Mouse (Mus musculus): ENCODE data around the gene Fam155a. TPM values are rescaled to one million over a fixed set of nuclear protein-coding genes. Genes with fewer than 3 reads are reported as not detected.

Fam155a gene
- polyA plus RNA-seq, 1 experiment from 2014 or later, result 7.1 TPM

- Histone ChIP-seq H3K4me2 (replicated peaks; ENCODE audit: low read depth, low read length) (no peak overlapping the region), H3K36me3 (ENCODE audit: control insufficient read depth, insufficient read depth, low read length) (no peaks in the 10 kb centered on the region), H3K27ac (ENCODE audit: low read depth, low read length) (no peak overlapping the region), H3K9me3 (ENCODE audit: control insufficient read depth, low read length) (no peaks in the 10 kb centered on the region), H3K4me3 (ENCODE audit: low read depth, low read length) (no peak overlapping the region), H3K4me1 (replicated peaks; ENCODE audit: control insufficient read depth, insufficient read depth, low read length) (no peaks in the 10 kb centered on the region), H3K9ac (ENCODE audit: low read depth, low read length) (no peak overlapping the region), H3K27me3 (ENCODE audit: control insufficient read depth, insufficient read depth, low read length) (no peaks in the 10 kb centered on the region)
- no peak for ATAC-seq (ENCODE audit: low FRiP score)
- no peak for DNase-seq (ENCODE audit: low spot score)
- WGBS, result 77% methylated on average over 3 of the region's 3 CpGs
Measured at GRCm38 (mm10) chr8:9200099-9200498, 570.9 kb downstream of the Fam155a start.

- H3K4me3 ChIP-seq (ENCODE audit: low read depth, low read length), result no peak overlapping the region
- H3K36me3 ChIP-seq (ENCODE audit: control insufficient read depth, insufficient read depth, low read length), result no peaks in the 10 kb centered on the region
- no peak overlapping the region for H3K27ac ChIP-seq (ENCODE audit: low read depth, low read length)
- WGBS, result 86% methylated on average over 3 of the region's 3 CpGs
- no peak overlapping the region for H3K9ac ChIP-seq (ENCODE audit: low read depth, low read length)
- H3K4me2 ChIP-seq (replicated peaks; ENCODE audit: low read depth, low read length), result no peak overlapping the region
- no peak for DNase-seq (ENCODE audit: low spot score)
- H3K27me3 ChIP-seq (ENCODE audit: control insufficient read depth, insufficient read depth, low read length), result no peaks in the 10 kb centered on the region
- H3K9me3 ChIP-seq (ENCODE audit: control insufficient read depth, low read length), result no peaks in the 10 kb centered on the region
- ATAC-seq (ENCODE audit: low FRiP score), result no peak
- no peaks in the 10 kb centered on the region for H3K4me1 ChIP-seq (replicated peaks; ENCODE audit: control insufficient read depth, insufficient read depth, low read length)
Measured at GRCm38 (mm10) chr8:9191682-9192081, 579.3 kb downstream of the Fam155a start.

GRCm38 (mm10) chr8:9188616-9189015 is 582.3 kb downstream of the Fam155a start:
- H3K36me3 ChIP-seq (ENCODE audit: control insufficient read depth, insufficient read depth, low read length), result no peaks in the 10 kb centered on the region
- H3K4me2 ChIP-seq (replicated peaks; ENCODE audit: low read depth, low read length), result no peak overlapping the region
- H3K27me3 ChIP-seq (ENCODE audit: control insufficient read depth, insufficient read depth, low read length), result no peaks in the 10 kb centered on the region
- no peaks in the 10 kb centered on the region for H3K4me1 ChIP-seq (replicated peaks; ENCODE audit: control insufficient read depth, insufficient read depth, low read length)
- WGBS, result 46% methylated on average over 4 of the region's 4 CpGs
- H3K9ac ChIP-seq (ENCODE audit: low read depth, low read length), result no peak overlapping the region
- H3K27ac ChIP-seq (ENCODE audit: low read depth, low read length), result no peak overlapping the region
- no peak for ATAC-seq (ENCODE audit: low FRiP score)
- H3K4me3 ChIP-seq (ENCODE audit: low read depth, low read length), result no peak overlapping the region
- H3K9me3 ChIP-seq (ENCODE audit: control insufficient read depth, low read length), result no peaks in the 10 kb centered on the region
- DNase-seq (ENCODE audit: low spot score), result peak; percentile 25

GRCm38 (mm10) chr8:9185200-9185599 is 585.8 kb downstream of the Fam155a start:
- Histone ChIP-seq H3K36me3 (ENCODE audit: control insufficient read depth, insufficient read depth, low read length) (no peaks in the 10 kb centered on the region), H3K27ac (ENCODE audit: low read depth, low read length) (no peak overlapping the region), H3K4me2 (replicated peaks; ENCODE audit: low read depth, low read length) (no peak overlapping the region), H3K9ac (ENCODE audit: low read depth, low read length) (no peak overlapping the region), H3K4me3 (ENCODE audit: low read depth, low read length) (no peak overlapping the region), H3K27me3 (ENCODE audit: control insufficient read depth, insufficient read depth, low read length) (no peaks in the 10 kb centered on the region), H3K4me1 (replicated peaks; ENCODE audit: control insufficient read depth, insufficient read depth, low read length) (no peaks in the 10 kb centered on the region), H3K9me3 (ENCODE audit: control insufficient read depth, low read length) (no peaks in the 10 kb centered on the region)
- 59% methylated on average over 2 of the region's 2 CpGs for WGBS
- no peak for DNase-seq (ENCODE audit: low spot score)
- ATAC-seq (ENCODE audit: low FRiP score), result no peak

- 82% methylated on average over 7 of the region's 7 CpGs for WGBS
- H3K4me1 ChIP-seq (replicated peaks; ENCODE audit: control insufficient read depth, insufficient read depth, low read length), result no peaks in the 10 kb centered on the region
- ATAC-seq (ENCODE audit: low FRiP score), result no peak
Measured at GRCm38 (mm10) chr8:9182461-9182860, 588.5 kb downstream of the Fam155a start.

GRCm38 (mm10) chr8:9180686-9181315 is 590.2 kb downstream of the Fam155a start:
- WGBS, result 88% methylated on average over 17 of the region's 17 CpGs

More at GRCm38 (mm10) chr8:9182461-9182860, 588.5 kb downstream of the Fam155a start:
- no peak overlapping the region for H3K4me2 ChIP-seq (replicated peaks; ENCODE audit: low read depth, low read length)
- DNase-seq (ENCODE audit: low spot score), result no peak
- no peaks in the 10 kb centered on the region for H3K36me3 ChIP-seq (ENCODE audit: control insufficient read depth, insufficient read depth, low read length)
- H3K9ac ChIP-seq (ENCODE audit: low read depth, low read length), result no peak overlapping the region
- H3K9me3 ChIP-seq (ENCODE audit: control insufficient read depth, low read length), result no peaks in the 10 kb centered on the region
- H3K27ac ChIP-seq (ENCODE audit: low read depth, low read length), result no peak overlapping the region
- H3K4me3 ChIP-seq (ENCODE audit: low read depth, low read length), result no peak overlapping the region
- no peaks in the 10 kb centered on the region for H3K27me3 ChIP-seq (ENCODE audit: control insufficient read depth, insufficient read depth, low read length)

GRCm38 (mm10) chr8:9176974-9177373 is 594.0 kb downstream of the Fam155a start:
- 62% methylated on average over 7 of the region's 7 CpGs for WGBS
- Histone ChIP-seq H3K27me3 (ENCODE audit: control insufficient read depth, insufficient read depth, low read length) (no peaks in the 10 kb centered on the region), H3K9me3 (ENCODE audit: control insufficient read depth, low read length) (no peaks in the 10 kb centered on the region), H3K4me1 (replicated peaks; ENCODE audit: control insufficient read depth, insufficient read depth, low read length) (no peaks in the 10 kb centered on the region), H3K4me2 (replicated peaks; ENCODE audit: low read depth, low read length) (no peak overlapping the region), H3K36me3 (ENCODE audit: control insufficient read depth, insufficient read depth, low read length) (no peaks in the 10 kb centered on the region), H3K4me3 (ENCODE audit: low read depth, low read length) (no peak overlapping the region), H3K9ac (ENCODE audit: low read depth, low read length) (no peak overlapping the region), H3K27ac (ENCODE audit: low read depth, low read length) (no peak overlapping the region)
- ATAC-seq (ENCODE audit: low FRiP score) (no peak), DNase-seq (ENCODE audit: low spot score) (no peak)

More at GRCm38 (mm10) chr8:9180686-9181315, 590.2 kb downstream of the Fam155a start:
- DNase-seq (ENCODE audit: low spot score), result no peak
- H3K27me3 ChIP-seq (ENCODE audit: control insufficient read depth, insufficient read depth, low read length), result no peaks in the 10 kb centered on the region
- no peak for ATAC-seq (ENCODE audit: low FRiP score)
- no peaks in the 10 kb centered on the region for H3K4me1 ChIP-seq (replicated peaks; ENCODE audit: control insufficient read depth, insufficient read depth, low read length)
- no peak overlapping the region for H3K4me3 ChIP-seq (ENCODE audit: low read depth, low read length)
- no peaks in the 10 kb centered on the region for H3K9me3 ChIP-seq (ENCODE audit: control insufficient read depth, low read length)
- no peak overlapping the region for H3K9ac ChIP-seq (ENCODE audit: low read depth, low read length)
- no peak overlapping the region for H3K4me2 ChIP-seq (replicated peaks; ENCODE audit: low read depth, low read length)
- H3K36me3 ChIP-seq (ENCODE audit: control insufficient read depth, insufficient read depth, low read length), result no peaks in the 10 kb centered on the region
- no peak overlapping the region for H3K27ac ChIP-seq (ENCODE audit: low read depth, low read length)

GRCm38 (mm10) chr8:9174865-9175565 is 595.9 kb downstream of the Fam155a start:
- H3K4me3 ChIP-seq (ENCODE audit: low read depth, low read length), result no peak overlapping the region
- H3K27me3 ChIP-seq (ENCODE audit: control insufficient read depth, insufficient read depth, low read length), result no peaks in the 10 kb centered on the region
- no peaks in the 10 kb centered on the region for H3K9me3 ChIP-seq (ENCODE audit: control insufficient read depth, low read length)
- ATAC-seq (ENCODE audit: low FRiP score) (no peak), DNase-seq (ENCODE audit: low spot score) (peak; percentile 87)
- H3K36me3 ChIP-seq (ENCODE audit: control insufficient read depth, insufficient read depth, low read length), result no peaks in the 10 kb centered on the region
- no peak overlapping the region for H3K4me2 ChIP-seq (replicated peaks; ENCODE audit: low read depth, low read length)
- H3K9ac ChIP-seq (ENCODE audit: low read depth, low read length), result no peak overlapping the region
- WGBS, result 35% methylated on average over 9 of the region's 9 CpGs
- H3K27ac ChIP-seq (ENCODE audit: low read depth, low read length), result no peak overlapping the region
- no peaks in the 10 kb centered on the region for H3K4me1 ChIP-seq (replicated peaks; ENCODE audit: control insufficient read depth, insufficient read depth, low read length)

GRCm38 (mm10) chr8:9171848-9172247 is 599.1 kb downstream of the Fam155a start:
- Histone ChIP-seq H3K9me3 (ENCODE audit: control insufficient read depth, low read length) (no peaks in the 10 kb centered on the region), H3K27ac (ENCODE audit: low read depth, low read length) (no peak overlapping the region), H3K27me3 (ENCODE audit: control insufficient read depth, insufficient read depth, low read length) (no peaks in the 10 kb centered on the region), H3K9ac (ENCODE audit: low read depth, low read length) (no peak overlapping the region), H3K36me3 (ENCODE audit: control insufficient read depth, insufficient read depth, low read length) (no peaks in the 10 kb centered on the region), H3K4me2 (replicated peaks; ENCODE audit: low read depth, low read length) (no peak overlapping the region), H3K4me1 (replicated peaks; ENCODE audit: control insufficient read depth, insufficient read depth, low read length) (no peaks in the 10 kb centered on the region), H3K4me3 (ENCODE audit: low read depth, low read length) (no peak overlapping the region)
- 74% methylated on average over 5 of the region's 5 CpGs for WGBS
- ATAC-seq (ENCODE audit: low FRiP score), result no peak
- DNase-seq (ENCODE audit: low spot score), result no peak
